Mouse (Mus musculus) granulocyte monocyte progenitor cell, adult 5-6 weeks (primary cell): ENCODE data around the gene Gpc5. TPM values are rescaled to one million over a fixed set of nuclear protein-coding genes. Genes with fewer than 3 reads are reported as not detected.

ENCODE experiments used
- ATAC-seq: replicated peaks from 2 replicates; pipeline ENCODE4 v1.8.0; 2016; ENCODE audit warnings: mild to moderate bottlenecking, moderate TSS enrichment, inconsistent platforms; ENCODE audit not compliant: poor library complexity, severe bottlenecking
- total RNA-seq, 2 experiments: library from RNA; stranded (forward) in 1 of 2; stranded (reverse) in 1 of 2; fragments of 200-712, 200-1000 nt in 1 of 2; fragments of >200 nt in 1 of 2; fragmentation: Nextera tagmentation in 1 of 2; gene quantifications; 2 replicates each; pipeline ENCODE4 v1.2.3; 2014 to 2017

The Gpc5 gene
- total RNA-seq, 2 experiments from 2014 or later = not detected

- ATAC-seq = no peak
These were observed 712.7 kb downstream of the Gpc5 start for GRCm38 (mm10) chr14:115804751-115805150.

- ATAC-seq = peak; percentile 58; the same call in 1 of the 2 replicates
These were observed 727.0 kb downstream of the Gpc5 start for GRCm38 (mm10) chr14:115819021-115819420.

GRCm38 (mm10) chr14:115821657-115822056 lies 729.6 kb downstream of the Gpc5 start:
- ATAC-seq = no peak

GRCm38 (mm10) chr14:115830485-115830884 lies 738.5 kb downstream of the Gpc5 start:
- no peak for ATAC-seq

- peak; percentile 87 for ATAC-seq
These were observed 739.3 kb downstream of the Gpc5 start for GRCm38 (mm10) chr14:115831219-115831755.

GRCm38 (mm10) chr14:115831854-115832625 lies 740.0 kb downstream of the Gpc5 start:
- ATAC-seq = no peak; the same call in 1 of the 2 replicates

GRCm38 (mm10) chr14:115843783-115844182 lies 751.8 kb downstream of the Gpc5 start:
- ATAC-seq = no peak

- ATAC-seq = no peak
These were observed 752.9 kb downstream of the Gpc5 start for GRCm38 (mm10) chr14:115844773-115845427.

GRCm38 (mm10) chr14:115869127-115869526 lies 777.1 kb downstream of the Gpc5 start:
- ATAC-seq = no peak

- no peak for ATAC-seq
These were observed 884.0 kb downstream of the Gpc5 start for GRCm38 (mm10) chr14:115976062-115976461.

GRCm38 (mm10) chr14:115979233-115979632 lies 887.2 kb downstream of the Gpc5 start:
- peak; percentile 42; the same call in 1 of the 2 replicates for ATAC-seq

GRCm38 (mm10) chr14:115990764-115991163 lies 898.7 kb downstream of the Gpc5 start:
- no peak for ATAC-seq

- no peak for ATAC-seq
These were observed 901.6 kb downstream of the Gpc5 start for GRCm38 (mm10) chr14:115993520-115994106.

- no peak for ATAC-seq
These were observed 906.9 kb downstream of the Gpc5 start for GRCm38 (mm10) chr14:115998931-115999330.

GRCm38 (mm10) chr14:116087010-116087409 lies 995.0 kb downstream of the Gpc5 start:
- no peak for ATAC-seq

- ATAC-seq = no peak
These were observed 1035.9 kb downstream of the Gpc5 start for GRCm38 (mm10) chr14:116127943-116128342.

- no peak for ATAC-seq
These were observed 1045.3 kb downstream of the Gpc5 start for GRCm38 (mm10) chr14:116137330-116137729.

GRCm38 (mm10) chr14:116137772-116138171 lies 1045.8 kb downstream of the Gpc5 start:
- no peak for ATAC-seq

GRCm38 (mm10) chr14:116162586-116162985 lies 1070.6 kb downstream of the Gpc5 start:
- no peak for ATAC-seq

- no peak for ATAC-seq
These were observed 1075.4 kb downstream of the Gpc5 start for GRCm38 (mm10) chr14:116167401-116167800.

GRCm38 (mm10) chr14:116169129-116169528 lies 1077.1 kb downstream of the Gpc5 start:
- ATAC-seq = no peak
